Mouse (Mus musculus): ENCODE measurements around the gene Cherp. TPM values are rescaled to one million over a fixed set of nuclear protein-coding genes. Genes with fewer than 3 reads are reported as not detected.

Cherp gene
- polyA plus RNA-seq, 1 experiment from 2014 or later: 33.2 TPM

Small RNA genes lying within 50 kb of the gene (microRNA-seq; reads per million reads assigned to microRNA genes)
- 0.93 reads per million for gene Mir7068

Other genes with a start within 250 kb of the Cherp start
- 214 TPM in 2 replicates for gene Ap1m1, start 235.2 kb downstream of the Cherp start, polyA plus RNA-seq (2014; fragmentation: Nextera tagmentation; extraction: Ambion mirVana)
- gene Gm10282, start 170.0 kb downstream of the Cherp start, polyA plus RNA-seq (2014; fragmentation: Nextera tagmentation; extraction: Ambion mirVana): 24.8 and 31.0 TPM in 2 replicates
- 3.7 and 4.2 TPM in 2 replicates for gene Klf2, start 156.2 kb downstream of the Cherp start, polyA plus RNA-seq (2014; fragmentation: Nextera tagmentation; extraction: Ambion mirVana)
- gene Eps15l1, start 53.8 kb downstream of the Cherp start, polyA plus RNA-seq (2014; fragmentation: Nextera tagmentation; extraction: Ambion mirVana): 57.8 and 65.5 TPM in 2 replicates
- 1.0 and 1.1 TPM in 2 replicates for gene Calr3, start 31.4 kb downstream of the Cherp start, polyA plus RNA-seq (2014; fragmentation: Nextera tagmentation; extraction: Ambion mirVana)
- gene 1700030K09Rik, start 31.3 kb downstream of the Cherp start, polyA plus RNA-seq (2014; fragmentation: Nextera tagmentation; extraction: Ambion mirVana): 14.8 and 17.1 TPM in 2 replicates
- 5.8 and 6.6 TPM in 2 replicates for gene Slc35e1, start 17.4 kb upstream of the Cherp start, polyA plus RNA-seq (2014; fragmentation: Nextera tagmentation; extraction: Ambion mirVana)
- gene Med26, start 73.0 kb upstream of the Cherp start, polyA plus RNA-seq (2014; fragmentation: Nextera tagmentation; extraction: Ambion mirVana): 11.8 and 14.7 TPM in 2 replicates
- 103 and 108 TPM in 2 replicates for gene Smim7, start 95.9 kb upstream of the Cherp start, polyA plus RNA-seq (2014; fragmentation: Nextera tagmentation; extraction: Ambion mirVana)
- gene Tmem38a, start 96.8 kb upstream of the Cherp start, polyA plus RNA-seq (2014; fragmentation: Nextera tagmentation; extraction: Ambion mirVana): 16.2 and 18.8 TPM in 2 replicates
- 0.81 and 1.3 TPM in 2 replicates for gene Nwd1, start 171.5 kb upstream of the Cherp start, polyA plus RNA-seq (2014; fragmentation: Nextera tagmentation; extraction: Ambion mirVana)
- gene Sin3b, start 248.1 kb upstream of the Cherp start, polyA plus RNA-seq (2014; fragmentation: Nextera tagmentation; extraction: Ambion mirVana): 230 and 253 TPM in 2 replicates

Measured in forebrain, embryonic 14.5 days (tissue).